Mouse (Mus musculus) large intestine, adult 2 months (tissue): Measurements from ENCODE around the gene Dmrt3. TPM values are rescaled to one million over a fixed set of nuclear protein-coding genes. Genes with fewer than 3 reads are reported as not detected.

Experiments used
- DNase-seq: peaks from one replicate; pipeline ENCODE4 v3.0.0-alpha.2; 2012; ENCODE audit warnings: low read depth, low spot score
- WGBS: fragments of 180-500 bp; shearing (Covaris S2); methylation state at CpG from one replicate; pipeline ENCODE4 v1.1.7; 2018; 5-methylcytosine and 5-hydroxymethylcytosine counted together
- polyA plus RNA-seq: library from polyadenylated mRNA; depleted of rRNA; stranded (reverse); fragments of >200 nt; gene quantifications from 2 replicates; pipeline ENCODE4 v1.2.3, GENCODE M21; 2012; rRNA removed

The Dmrt3 gene
- 0.62 and 0.81 TPM in 2 replicates for polyA plus RNA-seq

DNA sequence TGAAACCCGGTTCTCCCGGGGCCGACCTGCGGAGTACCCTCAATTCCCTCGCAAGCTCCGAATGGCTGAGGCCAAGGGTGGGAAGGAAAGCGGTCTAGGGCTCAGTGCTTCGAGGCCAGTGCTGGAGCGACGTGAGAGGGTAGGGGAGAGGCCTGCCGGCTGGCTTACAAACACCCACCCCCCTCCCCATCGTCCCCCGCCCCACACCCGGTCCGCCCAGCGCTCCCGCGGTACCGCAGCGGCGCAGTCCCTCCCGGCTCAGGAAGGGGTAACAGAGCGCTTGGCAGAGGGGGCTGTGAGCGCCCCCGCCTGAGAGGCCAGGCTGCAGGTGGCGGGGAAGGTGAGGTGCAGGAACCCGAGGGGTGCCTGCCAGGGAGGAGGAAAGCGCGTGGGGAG, at the start of gene Dmrt3:
Dmrt3 (plus strand) TSS at position 287 of the 396 bp plus-strand sequence.
- DNase-seq = no peak
- WGBS = 2% methylated on average over 29 of the region's 29 CpGs

DNA sequence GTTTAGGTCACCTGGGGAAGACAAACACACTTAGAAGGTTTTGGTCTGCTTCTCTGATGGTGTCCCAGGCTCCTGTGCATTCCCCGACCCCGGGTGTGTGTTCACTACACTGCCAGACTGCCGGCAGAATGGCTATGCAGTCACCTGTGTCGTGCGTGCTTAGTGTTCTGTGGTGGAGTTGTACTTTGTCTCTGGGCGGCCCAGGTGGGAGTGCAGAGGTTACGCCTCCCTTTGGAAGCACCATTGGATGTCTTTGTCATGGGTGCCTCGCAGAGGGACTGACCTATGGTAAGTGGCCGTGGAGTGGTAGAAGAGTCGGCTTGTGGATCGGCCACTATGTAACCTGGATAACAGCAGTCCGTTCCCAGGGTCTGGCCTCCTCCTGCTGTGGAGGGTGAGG, 45.7 kb upstream of the Dmrt3 start:
- no peak for DNase-seq
- 34% methylated on average over 12 of the region's 12 CpGs for WGBS

DNA sequence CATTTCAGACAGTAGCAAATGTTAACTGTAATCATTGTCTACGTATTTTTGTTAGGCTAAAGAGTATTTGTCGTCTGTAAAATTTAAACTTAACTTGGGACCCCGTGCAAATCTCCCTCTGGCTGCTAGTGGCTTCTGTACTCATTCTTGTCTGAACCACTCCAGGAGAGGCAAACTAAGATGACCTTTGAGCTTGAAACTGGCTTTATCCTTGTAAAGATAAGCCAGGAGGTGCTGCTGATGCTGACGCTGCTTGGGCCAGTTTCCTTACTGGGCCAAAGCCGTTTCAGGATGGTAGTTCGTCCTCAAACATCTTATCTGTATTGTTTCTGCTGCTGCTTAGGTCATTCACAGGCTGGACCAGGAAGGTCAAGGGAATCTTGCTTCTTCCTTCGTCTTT, 40.3 kb upstream of the Dmrt3 start:
- no peak for DNase-seq
- 32% methylated on average over 7 of the region's 7 CpGs for WGBS

DNA sequence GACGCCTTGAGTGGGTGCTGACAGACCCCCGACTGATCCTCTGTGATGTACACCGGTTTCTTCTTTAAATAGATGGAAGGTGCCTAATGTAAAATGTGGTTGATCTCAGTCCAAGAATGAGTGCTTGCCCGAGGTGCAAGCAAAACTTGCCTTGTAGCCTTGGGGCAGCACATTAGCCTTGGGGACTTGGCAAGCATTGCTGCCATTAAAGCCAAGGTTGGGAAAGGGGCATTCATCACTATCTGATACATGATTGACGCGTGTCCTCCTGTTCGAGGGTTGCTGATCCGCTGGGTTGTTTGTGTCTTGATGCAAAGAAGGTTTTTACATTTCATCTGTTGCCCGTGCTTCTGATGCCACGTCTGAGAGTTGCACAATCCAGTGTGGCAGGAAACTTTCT, 35.7 kb upstream of the Dmrt3 start:
- 33% methylated on average over 10 of the region's 10 CpGs for WGBS
- no peak for DNase-seq

DNA sequence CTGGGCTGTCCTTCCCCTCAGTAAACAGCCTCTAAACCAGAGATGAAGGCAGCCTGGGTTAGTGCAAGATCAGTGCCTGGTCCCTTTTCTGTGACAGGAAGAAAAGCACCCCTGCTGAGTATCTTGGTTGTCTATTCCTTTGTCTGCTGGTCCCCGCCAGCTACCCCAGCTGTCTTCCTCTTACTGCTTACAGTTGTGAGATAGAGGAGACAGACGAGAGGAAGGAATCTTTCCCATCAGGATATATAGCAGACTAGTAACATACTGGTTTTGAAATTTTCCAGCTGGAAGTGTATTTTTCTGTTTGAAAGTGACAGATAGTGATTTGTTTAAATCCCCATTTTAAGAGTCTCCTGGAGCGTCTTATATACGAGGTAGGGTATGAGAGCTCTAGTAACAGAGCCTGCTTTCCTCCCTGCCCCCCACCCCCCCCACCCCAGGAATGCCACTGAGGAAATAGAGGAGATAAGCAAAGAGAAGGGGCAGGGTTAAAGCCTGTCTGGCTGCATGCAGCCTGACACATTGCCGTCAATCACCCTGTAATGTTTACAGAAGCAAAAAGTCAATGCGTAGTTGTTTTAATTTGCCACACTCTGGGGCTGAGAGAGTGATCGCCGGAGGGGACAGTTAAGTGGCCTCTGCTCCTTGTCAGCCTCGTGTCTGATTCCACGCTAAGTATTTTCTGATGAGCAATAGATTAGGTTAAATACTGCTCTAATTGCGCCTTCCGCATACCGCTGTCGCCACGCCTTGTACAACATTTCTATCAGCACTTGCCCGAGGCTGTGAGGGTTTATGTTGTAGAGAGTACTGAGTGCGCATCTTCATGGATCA, 34.9 kb upstream of the Dmrt3 start:
- WGBS = 9% methylated on average over 17 of the region's 17 CpGs
- DNase-seq = no peak

DNA sequence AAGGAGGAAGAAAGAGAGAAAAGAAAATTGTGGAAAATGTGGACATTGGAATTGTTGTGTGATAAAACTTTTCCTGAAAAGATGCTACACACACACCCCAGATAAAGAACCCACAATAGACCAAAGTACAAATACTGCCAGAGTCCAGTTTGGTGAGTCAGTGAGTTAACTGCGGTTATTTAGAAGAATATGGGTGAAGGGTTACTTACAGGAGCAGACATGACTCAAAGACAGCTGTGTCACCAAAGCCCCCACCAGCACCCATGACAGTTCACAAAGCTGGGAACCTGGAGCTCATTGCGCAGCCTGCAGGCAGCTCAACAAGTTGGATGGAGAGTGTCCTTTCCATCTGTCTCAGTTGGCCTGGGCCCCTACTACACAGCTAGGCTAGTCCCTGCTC, 31.7 kb upstream of the Dmrt3 start:
- WGBS = 71% methylated on average over 2 of the region's 2 CpGs
- DNase-seq = no peak

DNA sequence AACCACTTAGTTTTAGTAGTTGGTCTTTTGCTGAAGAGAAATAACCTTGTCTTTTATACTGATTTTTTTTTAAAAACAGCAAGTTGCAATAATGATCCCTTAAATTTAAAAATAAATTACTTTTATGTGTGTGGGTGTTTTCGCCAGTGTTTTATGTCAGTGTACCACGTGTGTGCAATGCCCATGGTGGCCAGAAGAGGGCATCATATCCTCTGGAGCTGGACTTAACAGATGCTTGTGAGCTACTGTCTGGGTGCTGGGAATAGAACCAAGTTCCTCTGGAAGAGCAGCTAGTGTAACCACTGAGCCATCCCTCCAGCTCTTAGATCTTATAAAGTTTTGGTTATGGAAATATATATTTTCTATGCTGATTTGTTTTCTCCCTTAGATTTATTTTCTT, 30.7 kb upstream of the Dmrt3 start:
- DNase-seq = no peak
- 91% methylated on average over 2 of the region's 2 CpGs for WGBS

DNA sequence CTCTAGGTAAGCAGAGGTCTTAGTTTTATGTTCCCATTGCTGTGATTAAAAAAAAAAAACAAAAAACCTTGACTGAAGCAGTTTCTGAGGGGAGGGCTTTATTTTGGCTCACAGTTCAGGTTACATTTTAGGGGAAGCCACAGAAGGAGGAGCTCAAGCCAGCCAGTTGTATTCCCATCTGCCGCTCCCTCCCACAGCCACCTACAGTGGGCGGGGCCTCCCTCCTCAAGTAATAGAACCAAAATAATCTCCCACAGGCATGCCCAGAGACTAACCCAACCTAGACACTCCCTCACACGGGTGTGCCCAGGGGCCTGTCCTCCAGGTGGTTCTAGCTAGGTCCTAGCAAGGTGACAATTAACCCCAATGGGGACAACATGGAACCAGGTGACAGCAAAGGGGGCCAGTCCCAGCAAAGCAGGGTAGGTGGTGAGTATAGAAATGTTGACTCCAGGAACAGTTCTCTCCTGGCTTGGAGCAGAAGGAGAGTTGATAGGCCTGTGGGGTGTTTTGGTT, 12.3 kb upstream of the Dmrt3 start:
- WGBS = 51% methylated on average over 3 of the region's 3 CpGs
- no peak for DNase-seq

DNA sequence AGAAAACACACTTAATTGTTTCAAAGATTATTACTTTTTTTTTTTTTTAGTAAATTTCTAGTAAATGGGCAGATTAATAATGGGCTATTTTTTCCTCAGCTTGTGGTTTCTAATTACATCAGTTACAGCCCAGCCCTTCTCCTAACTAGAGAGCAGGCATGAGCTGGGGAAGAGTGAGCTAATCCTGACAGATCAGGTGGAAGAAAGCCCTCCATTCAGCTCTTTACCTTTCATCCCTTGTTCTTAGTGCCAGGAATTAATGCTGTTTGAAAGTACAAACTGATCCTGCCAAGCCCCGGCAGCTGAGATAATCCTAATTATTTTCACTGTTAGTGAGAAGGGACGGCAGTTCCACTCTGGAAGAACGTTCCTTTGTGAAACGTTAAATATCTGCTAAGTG, 11.5 kb upstream of the Dmrt3 start:
- no peak for DNase-seq
- WGBS = 12% methylated on average over 4 of the region's 4 CpGs

DNA sequence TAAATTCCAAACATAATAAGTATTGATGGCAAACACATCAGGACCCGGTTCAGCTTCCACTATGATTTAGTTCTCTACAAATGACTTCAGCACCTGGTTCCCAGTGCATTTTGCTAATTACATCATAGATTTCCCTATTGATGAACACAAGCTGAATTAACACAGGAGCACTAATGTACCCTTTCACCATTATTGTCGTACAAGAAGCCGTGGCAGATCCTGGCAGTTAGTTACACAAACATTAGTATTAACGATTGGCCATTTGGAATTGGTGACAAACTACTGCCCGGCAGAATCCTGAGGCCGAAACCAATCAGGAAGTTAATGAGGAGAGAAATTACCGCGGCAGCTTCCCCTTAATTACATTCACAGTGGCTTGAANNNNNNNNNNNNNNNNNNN, 8.1 kb upstream of the Dmrt3 start:
- 5% methylated on average over 8 of the region's 8 CpGs for WGBS
- no peak for DNase-seq

DNA sequence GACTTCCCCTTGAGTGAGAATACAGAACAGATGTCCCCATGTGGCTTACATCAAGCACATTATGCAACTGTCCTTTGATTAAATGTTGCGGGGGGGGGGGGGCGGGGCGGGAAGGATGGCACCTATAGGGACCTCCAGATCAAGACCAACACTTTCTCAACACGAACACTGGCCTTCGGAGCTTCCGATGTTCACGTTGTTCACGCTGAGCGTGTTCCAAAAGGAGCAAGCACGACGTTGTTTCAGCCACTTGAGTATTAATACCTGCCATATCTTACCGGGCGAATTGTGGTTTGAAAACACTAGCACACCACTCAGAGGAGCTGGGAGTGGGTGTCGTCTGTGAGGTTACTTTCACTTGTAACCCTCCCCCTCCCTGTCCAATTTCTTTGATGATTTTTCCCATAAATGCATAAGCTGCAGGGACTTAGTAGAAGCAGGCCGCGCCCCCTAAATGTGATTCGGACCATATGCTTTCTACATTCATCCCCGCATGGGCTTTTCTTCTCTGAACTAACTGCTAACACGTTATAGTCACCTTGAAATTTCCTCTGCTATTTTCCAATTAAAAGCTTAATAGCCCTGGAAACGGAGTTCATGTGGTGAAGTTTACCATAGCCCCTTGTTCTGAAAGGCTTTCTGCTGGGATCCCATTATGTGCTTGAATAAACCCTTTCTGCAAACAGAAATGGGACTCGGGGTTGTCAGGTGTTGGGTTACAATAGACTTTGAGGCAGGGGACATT, 2.5 kb upstream of the Dmrt3 start:
- no peak for DNase-seq
- WGBS = 5% methylated on average over 21 of the region's 21 CpGs

DNA sequence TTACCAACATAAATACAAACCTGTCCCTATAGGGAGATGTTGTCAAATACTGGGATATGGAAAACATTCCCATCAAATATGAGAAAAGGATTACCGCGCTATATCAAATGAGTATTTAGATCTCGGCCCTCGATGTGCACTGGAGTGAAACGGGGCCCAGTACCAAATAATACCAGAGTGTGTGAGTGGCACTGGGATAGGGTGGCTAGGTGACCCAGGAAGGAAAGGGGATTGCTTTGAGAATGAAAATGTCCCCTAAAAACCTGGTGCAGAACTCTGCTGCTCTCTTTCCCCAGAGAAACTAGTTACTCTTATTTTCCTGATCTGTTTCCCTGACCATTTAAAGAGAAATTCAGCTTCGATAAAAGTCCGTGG, 1.9 kb upstream of the Dmrt3 start:
- WGBS = 9% methylated on average over 7 of the region's 7 CpGs
- no peak for DNase-seq

DNA sequence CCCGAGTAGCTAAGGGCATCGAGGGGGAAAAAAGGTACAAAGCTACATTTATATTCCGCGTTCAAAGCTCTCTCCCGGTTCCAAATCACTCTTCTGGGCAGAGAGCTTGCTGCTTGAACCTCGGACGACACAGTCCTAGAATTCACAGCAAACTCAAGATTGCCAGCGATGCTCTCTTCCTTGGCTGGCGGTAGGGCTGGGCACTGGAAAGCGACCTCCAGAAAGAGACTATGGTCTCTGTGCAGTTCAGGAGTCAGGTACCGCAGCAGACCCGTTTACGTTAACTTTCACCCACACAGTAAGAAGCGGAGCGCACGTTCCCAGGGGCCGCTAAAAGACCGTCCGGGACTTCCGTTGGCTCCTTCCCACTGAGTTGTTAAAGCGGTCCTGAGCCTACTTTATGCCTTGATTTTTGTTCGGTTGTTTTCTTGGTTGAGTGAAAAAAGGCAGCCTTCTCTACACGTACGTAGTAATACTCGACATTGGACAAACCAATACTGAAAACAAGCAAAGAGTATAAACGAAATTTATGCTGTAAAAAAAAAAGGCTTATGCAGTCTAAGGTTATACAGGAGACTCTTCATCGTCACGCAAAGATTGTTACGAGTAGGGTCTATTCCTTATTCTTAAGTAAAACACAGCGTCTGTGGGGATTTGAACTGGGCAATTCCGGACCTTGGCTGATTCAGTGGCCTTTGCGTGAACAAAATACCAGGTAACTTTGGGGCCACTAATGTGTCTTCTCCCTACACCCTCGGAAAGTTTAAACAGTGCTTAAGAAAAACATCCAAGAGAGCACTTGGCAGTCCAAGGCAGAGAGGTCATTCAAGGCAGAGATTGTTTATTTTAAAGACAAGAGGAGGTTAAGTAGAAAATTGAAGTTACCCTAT, 895 bp upstream of the Dmrt3 start:
- no peak for DNase-seq
- 4% methylated on average over 33 of the region's 33 CpGs for WGBS

DNA sequence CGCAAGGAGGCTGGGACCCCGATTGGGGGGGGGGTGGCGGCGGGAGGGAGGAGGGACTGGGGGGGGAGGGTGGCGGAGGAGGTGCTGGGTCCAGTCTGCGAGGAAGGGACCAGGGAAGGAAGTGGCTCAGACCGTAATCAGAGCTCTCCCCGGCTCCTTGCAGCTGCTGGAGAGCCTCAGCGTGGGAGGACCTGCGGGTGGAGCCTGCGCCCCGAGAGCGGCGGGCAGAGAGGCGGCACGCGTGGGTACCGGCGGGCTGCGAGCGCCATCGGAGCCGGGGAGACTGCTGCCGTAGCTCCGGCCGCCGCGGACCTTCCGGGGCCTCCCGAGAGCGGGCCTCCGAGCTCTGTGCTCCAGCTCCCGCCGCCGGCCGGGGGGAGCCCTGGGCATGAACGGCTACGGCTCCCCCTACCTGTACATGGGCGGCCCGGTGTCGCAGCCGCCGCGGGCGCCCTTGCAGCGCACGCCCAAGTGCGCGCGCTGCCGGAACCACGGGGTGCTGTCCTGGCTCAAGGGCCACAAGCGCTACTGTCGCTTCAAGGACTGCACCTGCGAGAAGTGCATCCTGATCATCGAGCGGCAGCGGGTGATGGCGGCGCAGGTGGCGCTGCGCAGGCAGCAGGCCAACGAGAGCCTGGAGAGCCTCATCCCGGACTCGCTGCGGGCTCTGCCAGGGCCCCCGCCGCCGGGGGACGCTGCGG, 460 bp downstream of the Dmrt3 start:
- under 1% methylated on average over 66 of the region's 71 CpGs for WGBS
- DNase-seq = no peak

DNA sequence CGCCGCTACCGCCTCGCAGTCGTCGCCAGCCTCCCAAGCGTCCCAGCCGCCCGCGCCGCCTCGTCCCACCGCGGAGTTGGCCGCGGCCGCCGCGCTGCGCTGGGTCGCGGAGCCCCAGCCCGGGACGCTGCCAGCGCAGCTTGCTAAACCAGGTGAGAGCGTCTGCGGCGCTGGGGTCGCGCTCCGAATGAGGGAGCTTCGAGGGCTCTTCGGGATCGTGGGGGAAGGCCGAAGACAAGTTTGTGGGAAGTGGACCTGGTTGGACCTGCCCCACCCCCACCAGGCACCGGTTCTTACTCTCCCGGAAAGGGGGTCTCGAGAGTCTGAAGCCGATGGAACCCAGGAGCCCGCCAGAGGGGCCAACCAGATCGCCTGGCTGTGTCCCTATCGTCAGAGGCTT, 1.0 kb downstream of the Dmrt3 start:
- WGBS = 2% methylated on average over 42 of the region's 42 CpGs
- no peak for DNase-seq

DNA sequence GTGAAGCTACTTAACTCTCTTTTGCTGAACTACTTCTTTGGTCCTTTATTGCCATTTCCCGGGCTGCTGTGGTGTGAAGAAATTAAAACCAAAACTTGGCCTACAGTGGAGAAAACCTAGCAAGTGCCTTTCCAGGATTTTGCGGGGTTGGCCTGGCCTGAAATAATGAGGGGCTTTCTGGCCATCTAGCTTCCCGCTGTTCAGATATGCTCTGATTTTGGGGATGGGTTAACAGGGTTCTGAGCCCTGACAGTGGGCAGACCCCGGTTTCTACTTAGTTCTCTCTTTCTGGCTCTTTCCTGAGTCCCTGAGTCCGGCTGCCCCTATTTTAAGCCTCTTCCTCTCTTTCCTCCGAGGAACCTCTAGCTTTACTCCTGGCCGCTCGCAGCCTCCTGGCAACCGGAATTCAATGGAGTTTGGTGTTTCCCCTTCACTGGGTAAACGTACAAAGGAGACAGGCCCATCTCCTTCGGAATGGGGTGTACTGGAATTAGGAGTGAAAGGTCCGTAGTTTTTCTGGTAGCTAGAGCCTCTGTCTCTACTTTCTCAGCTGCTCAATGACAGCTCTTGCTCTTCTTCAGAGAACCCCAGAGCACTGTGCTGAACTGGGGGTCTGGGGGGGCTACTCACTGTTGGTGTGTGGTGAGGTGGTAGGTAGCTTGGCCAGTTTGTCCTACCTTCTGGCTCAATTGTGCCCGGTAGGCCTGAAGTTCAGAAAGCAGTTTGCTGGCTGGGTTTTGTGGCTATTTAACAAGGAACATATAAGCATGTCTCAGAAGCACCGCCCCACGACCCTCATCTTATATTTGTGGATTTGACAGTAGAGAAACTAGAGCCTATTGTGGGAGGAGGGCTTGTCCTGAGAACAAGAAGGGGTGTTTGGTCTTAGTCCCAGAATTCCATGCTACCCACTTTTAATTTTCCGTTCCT, 2.0 kb downstream of the Dmrt3 start:
- DNase-seq = no peak
- WGBS = 17% methylated on average over 16 of the region's 16 CpGs

DNA sequence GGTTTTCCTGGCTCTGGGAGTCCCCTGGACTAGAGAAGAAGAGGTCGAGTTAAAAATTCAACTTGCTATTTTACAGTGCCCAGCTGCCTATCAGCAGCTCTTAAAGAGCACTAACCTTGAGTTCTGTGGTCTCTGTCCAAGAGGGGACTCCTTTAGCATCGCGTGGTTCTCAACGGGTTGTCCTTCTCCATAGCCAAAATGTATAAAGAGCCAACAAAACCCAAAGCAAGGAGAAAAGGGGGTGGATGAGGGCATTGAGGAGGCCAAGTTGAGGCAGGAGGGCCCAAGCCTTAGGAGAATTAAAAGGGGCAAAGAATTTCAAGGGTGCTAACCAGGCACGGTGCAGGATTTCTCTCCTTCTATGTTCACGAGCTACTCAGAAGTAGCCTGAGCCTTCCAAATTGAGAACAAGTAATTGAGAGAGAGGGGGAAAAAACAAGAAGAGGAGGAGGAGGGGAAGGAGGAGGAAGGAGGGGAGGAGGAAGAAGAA, 2.8 kb downstream of the Dmrt3 start:
- no peak for DNase-seq
- 10% methylated on average over 6 of the region's 6 CpGs for WGBS
